Mouse (Mus musculus): ENCODE measurements at regions not wholly inside any gene's neighbourhood (a gene's known extent, or its start where the extent isn't known, plus 50 kb on each side); places are given as distances from the start of the nearest gene placed in this dataset.

- Histone ChIP-seq H3K27ac (replicated peaks; ENCODE audit: low read depth, low read length) (no peak overlapping the region), H3K9me3 (ENCODE audit: control insufficient read depth, low read length) (no peaks in the 10 kb centered on the region), H3K4me2 (replicated peaks; ENCODE audit: low read depth, low read length, severe bottlenecking) (no peak overlapping the region), H3K36me3 (ENCODE audit: control insufficient read depth, insufficient read depth, low read length) (no peaks in the 10 kb centered on the region), H3K4me1 (ENCODE audit: control insufficient read depth, insufficient read depth, low read length) (no peaks in the 10 kb centered on the region), H3K27me3 (ENCODE audit: control insufficient read depth, insufficient read depth, low read length) (no peaks in the 10 kb centered on the region), H3K9ac (ENCODE audit: low read depth, low read length, severe bottlenecking) (no peak overlapping the region), H3K4me3 (replicated peaks; ENCODE audit: low read length) (no peak overlapping the region)
- 82% methylated on average over 3 of the region's 3 CpGs for WGBS
- no peak for TF ChIP-seq POLR2A (IDR thresholded peaks at IDR 0.05; ENCODE audit: borderline replicate concordance, extremely low read depth, insufficient read depth, insufficient read length)
- ATAC-seq (ENCODE audit: low FRiP score, low read depth) = no peak
- no peak for DNase-seq (ENCODE audit: low spot score)
Observed at GRCm38 (mm10) chr8:76538806-76539480, 360.3 kb upstream of the Nr3c2 start.

GRCm38 (mm10) chr8:76539638-76540037 is 359.6 kb upstream of the Nr3c2 start:
- Histone ChIP-seq H3K4me2 (replicated peaks; ENCODE audit: low read depth, low read length, severe bottlenecking) (no peak overlapping the region), H3K27me3 (ENCODE audit: control insufficient read depth, insufficient read depth, low read length) (no peaks in the 10 kb centered on the region), H3K9ac (ENCODE audit: low read depth, low read length, severe bottlenecking) (no peak overlapping the region), H3K4me3 (replicated peaks; ENCODE audit: low read length) (no peak overlapping the region), H3K36me3 (ENCODE audit: control insufficient read depth, insufficient read depth, low read length) (no peaks in the 10 kb centered on the region), H3K9me3 (ENCODE audit: control insufficient read depth, low read length) (no peaks in the 10 kb centered on the region), H3K4me1 (ENCODE audit: control insufficient read depth, insufficient read depth, low read length) (no peaks in the 10 kb centered on the region), H3K27ac (replicated peaks; ENCODE audit: low read depth, low read length) (no peak overlapping the region)
- 92% methylated on average over 4 of the region's 4 CpGs for WGBS
- DNase-seq (ENCODE audit: low spot score) = no peak
- no peak for TF ChIP-seq POLR2A (IDR thresholded peaks at IDR 0.05; ENCODE audit: borderline replicate concordance, extremely low read depth, insufficient read depth, insufficient read length)
- ATAC-seq (ENCODE audit: low FRiP score, low read depth) = no peak

GRCm38 (mm10) chr8:76540611-76541010 is 358.6 kb upstream of the Nr3c2 start:
- Histone ChIP-seq H3K36me3 (ENCODE audit: control insufficient read depth, insufficient read depth, low read length) (no peaks in the 10 kb centered on the region), H3K9ac (ENCODE audit: low read depth, low read length, severe bottlenecking) (no peak overlapping the region), H3K4me2 (replicated peaks; ENCODE audit: low read depth, low read length, severe bottlenecking) (no peak overlapping the region), H3K9me3 (ENCODE audit: control insufficient read depth, low read length) (no peaks in the 10 kb centered on the region), H3K27me3 (ENCODE audit: control insufficient read depth, insufficient read depth, low read length) (no peaks in the 10 kb centered on the region), H3K27ac (replicated peaks; ENCODE audit: low read depth, low read length) (no peak overlapping the region), H3K4me1 (ENCODE audit: control insufficient read depth, insufficient read depth, low read length) (no peaks in the 10 kb centered on the region), H3K4me3 (replicated peaks; ENCODE audit: low read length) (no peak overlapping the region)
- ATAC-seq (ENCODE audit: low FRiP score, low read depth) (no peak), DNase-seq (ENCODE audit: low spot score) (no peak)
- TF ChIP-seq POLR2A (IDR thresholded peaks at IDR 0.05; ENCODE audit: borderline replicate concordance, extremely low read depth, insufficient read depth, insufficient read length) = no peak
- WGBS = 68% methylated on average over 3 of the region's 3 CpGs

- Histone ChIP-seq H3K27me3 (ENCODE audit: control insufficient read depth, insufficient read depth, low read length) (no peaks in the 10 kb centered on the region), H3K4me1 (ENCODE audit: control insufficient read depth, insufficient read depth, low read length) (no peaks in the 10 kb centered on the region), H3K27ac (replicated peaks; ENCODE audit: low read depth, low read length) (no peak overlapping the region), H3K9me3 (ENCODE audit: control insufficient read depth, low read length) (no peaks in the 10 kb centered on the region), H3K4me2 (replicated peaks; ENCODE audit: low read depth, low read length, severe bottlenecking) (no peak overlapping the region), H3K36me3 (ENCODE audit: control insufficient read depth, insufficient read depth, low read length) (no peaks in the 10 kb centered on the region), H3K9ac (ENCODE audit: low read depth, low read length, severe bottlenecking) (no peak overlapping the region), H3K4me3 (replicated peaks; ENCODE audit: low read length) (no peak overlapping the region)
- no peak for TF ChIP-seq POLR2A (IDR thresholded peaks at IDR 0.05; ENCODE audit: borderline replicate concordance, extremely low read depth, insufficient read depth, insufficient read length)
- DNase-seq (ENCODE audit: low spot score) = no peak
- 84% methylated on average over 2 of the region's 2 CpGs for WGBS
- ATAC-seq (ENCODE audit: low FRiP score, low read depth) = no peak
Observed at GRCm38 (mm10) chr8:76551681-76552080, 347.6 kb upstream of the Nr3c2 start.

GRCm38 (mm10) chr8:76601566-76601965 is 297.7 kb upstream of the Nr3c2 start:
- TF ChIP-seq POLR2A (IDR thresholded peaks at IDR 0.05; ENCODE audit: borderline replicate concordance, extremely low read depth, insufficient read depth, insufficient read length) = no peak
- H3K4me1 ChIP-seq (ENCODE audit: control insufficient read depth, insufficient read depth, low read length) = no peaks in the 10 kb centered on the region
- no peaks in the 10 kb centered on the region for H3K9me3 ChIP-seq (ENCODE audit: control insufficient read depth, low read length)
- 71% methylated on average over 1 of the region's 1 CpGs for WGBS
- DNase-seq (ENCODE audit: low spot score) (no peak), ATAC-seq (ENCODE audit: low FRiP score, low read depth) (no peak)
- no peaks in the 10 kb centered on the region for H3K27me3 ChIP-seq (ENCODE audit: control insufficient read depth, insufficient read depth, low read length)
- H3K36me3 ChIP-seq (ENCODE audit: control insufficient read depth, insufficient read depth, low read length) = no peaks in the 10 kb centered on the region
- H3K4me3 ChIP-seq (replicated peaks; ENCODE audit: low read length) = no peak overlapping the region
- H3K27ac ChIP-seq (replicated peaks; ENCODE audit: low read depth, low read length) = no peak overlapping the region
- no peak overlapping the region for H3K9ac ChIP-seq (ENCODE audit: low read depth, low read length, severe bottlenecking)
- no peak overlapping the region for H3K4me2 ChIP-seq (replicated peaks; ENCODE audit: low read depth, low read length, severe bottlenecking)

All from limb, embryonic 14.5 days (tissue).